Mouse (Mus musculus) R1 (cell line): ENCODE results near the gene Fkbp1b.
A peak's percentile ranks its signal among the peaks of the same experiment; 100 is the strongest.
"Not testable (repeated sequence)": the region's sequence is repeated elsewhere in the genome, so short reads cannot be mapped to it uniquely, and the experiment has no call there.

Source experiments
- DNase-seq: peaks from one replicate; pipeline ENCODE4 v3.0.0-alpha.2; 2018; ENCODE audit warnings: low read depth, low spot score

The Fkbp1b gene

GRCm38 (mm10) chr12:4843741-4844140 is 2.4 kb upstream of the Fkbp1b start:
- peak; percentile 43 for DNase-seq

GRCm38 (mm10) chr12:4842890-4843597 is 1.7 kb upstream of the Fkbp1b start, which contains the start of gene Wdcp:
Gene Wdcp (plus strand): TSS chr12:4843303.
- DNase-seq, result peak; percentile 96

GRCm38 (mm10) chr12:4842456-4842855 is 1.1 kb upstream of the Fkbp1b start:
- no peak for DNase-seq

GRCm38 (mm10) chr12:4840741-4841140 is 650 bp downstream of the Fkbp1b start:
- no peak for DNase-seq

- no peak for DNase-seq
Observed at GRCm38 (mm10) chr12:4840010-4840409, 1.4 kb downstream of the Fkbp1b start.

- no peak for DNase-seq
Observed at GRCm38 (mm10) chr12:4836959-4837358, 4.4 kb downstream of the Fkbp1b start.

- DNase-seq, result no peak
Observed at GRCm38 (mm10) chr12:4827256-4827655, 14.1 kb downstream of the Fkbp1b start.

- peak; percentile 98 for DNase-seq
Observed at GRCm38 (mm10) chr12:4817361-4818101, 23.9 kb downstream of the Fkbp1b start, which contains the start of gene Sf3b6. Gene Sf3b6 (plus strand): TSS chr12:4817544.

- DNase-seq, result no peak
Observed at GRCm38 (mm10) chr12:4816680-4817360, 24.6 kb downstream of the Fkbp1b start.

GRCm38 (mm10) chr12:4813636-4814035 is 27.8 kb downstream of the Fkbp1b start:
- DNase-seq, result no peak

- no peak for DNase-seq
Observed at GRCm38 (mm10) chr12:4811705-4812104, 29.7 kb downstream of the Fkbp1b start.

- DNase-seq, result no peak
Observed at GRCm38 (mm10) chr12:4811036-4811435, 30.4 kb downstream of the Fkbp1b start.

- DNase-seq, result not testable (repeated sequence)
Observed at GRCm38 (mm10) chr12:4797471-4797870, 43.9 kb downstream of the Fkbp1b start.

- peak; percentile 16 for DNase-seq
Observed at GRCm38 (mm10) chr12:4793718-4794117, 47.7 kb downstream of the Fkbp1b start.

GRCm38 (mm10) chr12:4788128-4788527 is 53.3 kb downstream of the Fkbp1b start:
- DNase-seq, result not testable (repeated sequence)

- no peak for DNase-seq
Observed at GRCm38 (mm10) chr12:4784466-4784865, 56.9 kb downstream of the Fkbp1b start.

GRCm38 (mm10) chr12:4783598-4783997 is 57.8 kb downstream of the Fkbp1b start:
- no peak for DNase-seq
